ENCODE assay signal across 12 mouse cellular contexts in genomic region chr12:119390192-119390684, GRCm38 (mm10).
DNase-seq lines count a peak whose midpoint lies in the region; ATAC-seq and TF ChIP-seq lines count a peak whose summit lies in the region.
"Had no signal": no experiment of that assay in that cellular context is flagged by ENCODE, and none has a peak within 500 bp of the region (broad histone marks: within the 10 kb centered on the region; RNA-seq: fewer than 3 reads in every experiment).

No protein-coding gene starts in this region.

- WGBS in embryonic facial prominence, embryonic 11.5 days: 53% methylated on average over 3 of the region's 3 CpGs
- WGBS in kidney, postnatal 0 days: 39% methylated on average over 3 of the region's 3 CpGs

- intact Hi-C loops in heart, postnatal 14 days (cut with DNase I): no loop called here

- H3K4me2 ChIP-seq in embryonic facial prominence, embryonic 11.5 days (ENCODE audit: low read depth, low read length): no peak overlapping the region
- no peak overlapping the region for H3K4me2 ChIP-seq in kidney, postnatal 0 days (ENCODE audit: low read length)
- H3K4me2 ChIP-seq: hindbrain, embryonic 14.5 days; liver, embryonic 15.5 days; neural tube, embryonic 15.5 days had no signal

- no peak for TF ChIP-seq CTCF in kidney, postnatal 0 days (IDR thresholded peaks at IDR 0.05; ENCODE audit: low read depth)

- peak; percentile 51 for DNase-seq in 3134 (ENCODE audit: extremely low read depth, insufficient read length, low spot score)
- DNase-seq in embryonic facial prominence, embryonic 11.5 days (ENCODE audit: low spot score): peak; percentile 24
- peak; percentile 14 for DNase-seq in kidney, postnatal 0 days (ENCODE audit: low spot score)
- DNase-seq in lung, postnatal 4 days: peak; percentile 61 to 82
- DNase-seq in left cerebral cortex, adult 9 months (ENCODE audit: low spot score in 2 of 2): no peak
- DNase-seq in gastrocnemius, adult 18-20 months (ENCODE audit: low spot score): no peak
- no peak for DNase-seq in frontal cortex, postnatal 14 days (ENCODE audit: low spot score in 2 of 2)
- DNase-seq in heart, postnatal 14 days: no peak

- no peaks in the 10 kb centered on the region for H3K9me3 ChIP-seq in embryonic facial prominence, embryonic 11.5 days (replicated peaks; ENCODE audit: control insufficient read depth, low read length)
- H3K9me3 ChIP-seq in kidney, postnatal 0 days (replicated peaks; ENCODE audit: low read length): no peaks in the 10 kb centered on the region
- H3K9me3 ChIP-seq: liver, embryonic 15.5 days; neural tube, embryonic 15.5 days had no signal

- ATAC-seq in embryonic facial prominence, embryonic 11.5 days (replicated peaks; ENCODE audit: insufficient number of reproducible peaks, low FRiP score, low TSS enrichment, low read depth): no peak
- no peak for ATAC-seq in kidney, postnatal 0 days (replicated peaks; ENCODE audit: low FRiP score, low read depth)
- ATAC-seq: forebrain, embryonic 16.5 days had no signal

- no peak overlapping the region for H3K27ac ChIP-seq in embryonic facial prominence, embryonic 11.5 days (replicated peaks; ENCODE audit: low read depth, low read length)
- H3K27ac ChIP-seq in kidney, postnatal 0 days: no peak overlapping the region
- H3K27ac ChIP-seq: hindbrain, embryonic 14.5 days; liver, embryonic 15.5 days; neural tube, embryonic 15.5 days had no signal

- no peak overlapping the region for H3K9ac ChIP-seq in embryonic facial prominence, embryonic 11.5 days (replicated peaks; ENCODE audit: low read length)
- no peak overlapping the region for H3K9ac ChIP-seq in kidney, postnatal 0 days (ENCODE audit: low read depth, low read length)
- H3K9ac ChIP-seq: hindbrain, embryonic 14.5 days; liver, embryonic 15.5 days; neural tube, embryonic 15.5 days had no signal

- no peak overlapping the region for H3K4me3 ChIP-seq in embryonic facial prominence, embryonic 11.5 days (ENCODE audit: low read depth, low read length)
- no peak overlapping the region for H3K4me3 ChIP-seq in kidney, postnatal 0 days (replicated peaks; ENCODE audit: low read depth, low read length)
- H3K4me3 ChIP-seq: liver, embryonic 15.5 days; neural tube, embryonic 15.5 days had no signal

- H3K36me3 ChIP-seq in embryonic facial prominence, embryonic 11.5 days (replicated peaks; ENCODE audit: control insufficient read depth, insufficient read depth, low read depth, low read length): no peaks in the 10 kb centered on the region
- H3K36me3 ChIP-seq in kidney, postnatal 0 days (ENCODE audit: insufficient read depth, low read length): no peaks in the 10 kb centered on the region
- H3K36me3 ChIP-seq: liver, embryonic 15.5 days; neural tube, embryonic 15.5 days had no signal

- no peaks in the 10 kb centered on the region for H3K4me1 ChIP-seq in embryonic facial prominence, embryonic 11.5 days (ENCODE audit: control insufficient read depth, insufficient read depth, low read length)
- H3K4me1 ChIP-seq in kidney, postnatal 0 days (replicated peaks; ENCODE audit: insufficient read depth, low read length): no peaks in the 10 kb centered on the region
- H3K4me1 ChIP-seq: liver, embryonic 15.5 days; neural tube, embryonic 15.5 days had no signal

- H3K27me3 ChIP-seq in embryonic facial prominence, embryonic 11.5 days (ENCODE audit: control insufficient read depth, insufficient read depth, low read length): no peaks in the 10 kb centered on the region
- no peaks in the 10 kb centered on the region for H3K27me3 ChIP-seq in kidney, postnatal 0 days (ENCODE audit: insufficient read depth, low read length)
- H3K27me3 ChIP-seq: liver, embryonic 15.5 days; neural tube, embryonic 15.5 days had no signal

Comparison
In these comparisons a context has a peak if more than half of its experiments do, and no peak if none do; other contexts are left out.
1. DNase-seq: peak in 3134 (single experiment), embryonic facial prominence, embryonic 11.5 days (single experiment), kidney, postnatal 0 days (single experiment) and lung, postnatal 4 days (2 of 2); none in left cerebral cortex, adult 9 months (0 of 2), gastrocnemius, adult 18-20 months (single experiment), frontal cortex, postnatal 14 days (0 of 2) and heart, postnatal 14 days (0 of 2).